Mouse (Mus musculus) heart, adult 2 months (tissue): ENCODE measurements at regions not wholly inside any gene's neighbourhood (a gene's known extent, or its start where the extent isn't known, plus 50 kb on each side); places are given as distances from the start of the nearest gene placed in this dataset.

Experiments
- CTCF ChIP-seq: fragments of 200-600 bp; IDR thresholded peaks from 2 replicates; pipeline ENCODE4 v1.8.1; 2022; ENCODE audit warnings: antibody characterized with exemption, mild to moderate bottlenecking, moderate library complexity
- EP300 ChIP-seq: fragments of 200-500 bp; IDR thresholded peaks from 2 replicates; pipeline ENCODE4 v1.6.1; 2011; ENCODE audit warnings: low read depth, low read length, control low read depth; ENCODE audit not compliant: insufficient read depth
- POLR2A ChIP-seq: fragments of 200-500 bp; IDR thresholded peaks from 2 replicates; pipeline ENCODE4 v1.6.1; 2011; ENCODE audit warnings: mild to moderate bottlenecking, low read depth, low read length, control low read depth; ENCODE audit not compliant: insufficient read depth

DNA sequence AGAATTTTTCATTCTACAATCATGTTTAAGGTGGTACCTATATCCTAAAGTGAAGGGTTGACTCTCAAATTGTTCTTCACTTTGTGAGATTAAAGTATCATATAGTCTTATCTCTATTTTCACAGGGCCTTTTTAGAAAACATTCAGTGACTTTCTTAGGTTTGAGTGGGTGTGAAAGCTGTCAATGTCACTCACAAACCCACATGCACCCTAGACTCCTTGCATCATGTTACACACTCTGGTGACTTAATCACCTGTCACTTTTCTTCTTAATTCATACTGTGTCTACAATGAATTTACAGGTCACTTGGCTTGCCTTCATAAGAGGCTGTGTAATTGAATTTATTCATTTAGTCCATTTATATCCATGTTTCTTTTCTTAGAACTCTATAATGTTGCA is 1026.8 kb upstream of the Alcam start:
- no peak for TF ChIP-seq EP300
- TF ChIP-seq CTCF = no peak
- TF ChIP-seq POLR2A = no peak
